Mouse (Mus musculus) bone marrow, adult 2 months (tissue): ENCODE data around the gene Prodh2. TPM values are rescaled to one million over a fixed set of nuclear protein-coding genes. Genes with fewer than 3 reads are reported as not detected.

ENCODE experiments used
- H3K27ac ChIP-seq: fragments of 200-500 bp; 2 replicates; pipeline ENCODE4 v1.5.1; 2012; ENCODE audit warnings: low read depth, mild to moderate bottlenecking, control low read depth, inconsistent platforms, low read length; ENCODE audit not compliant: control insufficient read depth, poor library complexity, insufficient read depth
- H3K4me1 ChIP-seq: fragments of 200-500 bp; 2 replicates; pipeline ENCODE4 v1.6.1; 2011; ENCODE audit warnings: low read length; ENCODE audit not compliant: control insufficient read depth, insufficient read depth
- H3K4me3 ChIP-seq: fragments of 200-500 bp; replicated peaks from 2 replicates; pipeline ENCODE3; 2011; ENCODE audit warnings: mild to moderate bottlenecking, low read depth, low read length, control low read depth; ENCODE audit not compliant: control insufficient read depth
- CTCF ChIP-seq: fragments of 200-500 bp; IDR thresholded peaks from 2 replicates; pipeline ENCODE4 v1.5.1; 2011; ENCODE audit warnings: low read length, control low read depth; ENCODE audit not compliant: control insufficient read depth, insufficient read depth
- POLR2A ChIP-seq: fragments of 200-500 bp; IDR thresholded peaks from 2 replicates; pipeline ENCODE4 v1.6.1; 2011; ENCODE audit warnings: low read depth, mild to moderate bottlenecking, control low read depth, low read length, borderline replicate concordance; ENCODE audit not compliant: control insufficient read depth
- WGBS: fragments of 180-500 bp; shearing (Covaris S2); methylation state at CpG from one replicate; pipeline ENCODE4 v1.1.7; 2018; 5-methylcytosine and 5-hydroxymethylcytosine counted together
- polyA plus RNA-seq: library from polyadenylated mRNA; stranded (reverse); fragments of >200 nt; gene quantifications from 2 replicates; pipeline ENCODE4 v1.2.4, GENCODE M21; 2011; ENCODE audit warnings: low replicate concordance; ENCODE audit not compliant: missing spikeins, insufficient read depth, insufficient read length

Prodh2 gene
- polyA plus RNA-seq, 1 experiment, result 3.1 TPM

DNA sequence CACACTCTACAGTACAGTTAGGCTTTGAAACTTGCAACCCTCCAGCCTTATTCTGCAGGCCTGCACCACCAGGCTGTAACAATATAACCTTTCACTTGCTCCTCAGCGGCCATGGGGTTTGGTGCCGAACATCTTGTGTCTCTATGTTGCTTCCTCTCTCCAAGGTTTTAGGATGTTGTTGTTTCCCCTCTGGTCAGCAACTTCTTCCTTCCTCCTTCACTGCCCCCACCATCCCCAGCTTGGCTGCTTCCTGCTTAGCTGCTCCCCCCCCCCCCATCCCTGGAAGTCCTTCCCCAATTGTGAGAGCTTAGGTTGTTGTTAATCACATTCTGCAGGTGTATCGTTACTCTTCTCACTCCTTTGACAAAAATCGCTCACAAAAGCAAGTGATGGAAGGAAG, 14.6 kb downstream of the Prodh2 start:
- TF ChIP-seq POLR2A (no peak), CTCF (no peak)
- no peak overlapping the region for H3K27ac ChIP-seq
- WGBS, result 19% methylated on average over 4 of the region's 4 CpGs
- H3K4me1 ChIP-seq, result no peaks in the 10 kb centered on the region; the same call in 1 of the 2 replicates
- H3K4me3 ChIP-seq, result no peak overlapping the region

GRCm38 (mm10) chr7:30515003-30515760, 21.8 kb downstream of the Prodh2 start:
- Histone ChIP-seq H3K4me3 (no peak overlapping the region), H3K4me1 (no peaks in the 10 kb centered on the region), H3K27ac (no peak overlapping the region)
- 64% methylated on average over 24 of the region's 24 CpGs for WGBS
- TF ChIP-seq CTCF, result no peak
- TF ChIP-seq POLR2A, result no peak

DNA sequence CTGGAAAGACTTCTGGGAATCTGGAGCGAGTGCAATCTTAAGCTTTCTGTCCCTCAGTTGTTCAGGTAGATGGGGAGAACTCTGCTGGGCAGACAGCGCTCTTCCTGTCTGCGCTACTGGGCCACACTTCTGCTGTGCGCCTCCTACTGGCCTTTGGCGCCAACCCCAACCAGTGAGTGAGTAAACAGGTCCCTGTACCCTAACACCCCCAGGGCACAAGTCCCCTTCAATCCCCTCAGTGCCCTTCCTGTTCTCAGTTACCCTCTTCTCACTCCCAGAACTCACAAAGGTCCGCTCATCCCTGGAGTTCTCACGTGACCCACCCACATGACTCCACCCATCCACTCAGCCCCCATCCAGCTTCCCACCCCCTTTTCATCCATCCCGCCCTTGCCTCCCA, 24.9 kb downstream of the Prodh2 start:
- no peak overlapping the region for H3K27ac ChIP-seq
- no peaks in the 10 kb centered on the region for H3K4me1 ChIP-seq
- no peak for TF ChIP-seq CTCF
- no peak for TF ChIP-seq POLR2A
- 45% methylated on average over 8 of the region's 8 CpGs for WGBS
- H3K4me3 ChIP-seq, result no peak overlapping the region

DNA sequence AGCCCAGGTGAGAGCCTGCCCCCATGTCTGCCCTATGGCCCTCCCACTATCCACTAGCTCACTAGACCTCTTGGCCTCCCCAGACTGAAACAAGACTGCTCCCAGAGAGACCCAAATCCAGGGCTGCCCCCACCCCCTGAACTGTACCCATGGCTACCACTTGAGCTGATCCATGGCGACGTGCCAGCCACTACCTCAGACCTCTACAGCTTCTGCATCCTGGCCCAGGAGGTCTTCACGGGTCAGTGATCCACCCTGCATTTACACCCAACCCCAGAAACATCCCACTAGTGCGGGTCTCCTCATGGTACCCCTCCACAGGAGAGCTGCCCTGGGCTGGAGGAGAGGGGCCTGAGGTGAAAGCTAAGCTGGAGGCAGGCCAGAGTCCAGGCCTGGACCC, 27.0 kb downstream of the Prodh2 start:
- H3K4me3 ChIP-seq, result no peak overlapping the region
- H3K27ac ChIP-seq, result no peak overlapping the region
- no peaks in the 10 kb centered on the region for H3K4me1 ChIP-seq
- TF ChIP-seq POLR2A (no peak), CTCF (no peak)
- WGBS, result 80% methylated on average over 4 of the region's 4 CpGs

- whole genome bisulfite sequencing, result 84% methylated on average over 5 of the region's 5 CpGs
- TF ChIP-seq POLR2A, result no peak
- no peak for TF ChIP-seq CTCF
- H3K4me3 ChIP-seq, result no peak overlapping the region
- no peaks in the 10 kb centered on the region for H3K4me1 ChIP-seq
- H3K27ac ChIP-seq, result no peak overlapping the region
Observed at GRCm38 (mm10) chr7:30520856-30521255, 27.4 kb downstream of the Prodh2 start.

GRCm38 (mm10) chr7:30522871-30523270, 29.4 kb downstream of the Prodh2 start:
- Histone ChIP-seq H3K27ac (no peak overlapping the region), H3K4me3 (no peak overlapping the region), H3K4me1 (no peaks in the 10 kb centered on the region)
- 90% methylated on average over 10 of the region's 10 CpGs for WGBS
- TF ChIP-seq CTCF, result no peak
- no peak for TF ChIP-seq POLR2A

DNA sequence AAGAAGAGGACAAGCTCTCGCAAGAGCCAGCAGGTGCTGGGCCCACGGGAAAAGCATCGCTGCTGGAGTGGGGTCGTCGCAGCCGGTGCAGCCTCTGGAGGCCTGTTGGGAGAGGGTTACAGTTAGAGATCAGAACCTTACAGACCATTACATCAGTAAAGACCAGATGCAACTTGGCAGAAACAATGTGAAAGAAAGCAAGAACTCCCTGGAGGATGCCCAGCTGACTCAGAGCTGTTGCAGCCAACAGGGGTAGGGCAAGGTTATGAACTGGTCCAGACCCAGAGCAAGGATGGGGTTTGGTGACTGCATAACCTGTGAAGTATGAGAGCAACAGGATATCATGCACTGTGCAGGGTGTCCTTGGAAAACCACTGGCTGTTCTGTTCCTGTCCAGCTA, 31.1 kb downstream of the Prodh2 start:
- TF ChIP-seq CTCF, result no peak
- Histone ChIP-seq H3K4me3 (no peak overlapping the region), H3K4me1 (no peaks in the 10 kb centered on the region), H3K27ac (no peak overlapping the region)
- WGBS, result 74% methylated on average over 6 of the region's 6 CpGs

- TF ChIP-seq CTCF, result no peak
- no peak for TF ChIP-seq POLR2A
Observed at GRCm38 (mm10) chr7:30525954-30526353, 32.5 kb downstream of the Prodh2 start.

DNA sequence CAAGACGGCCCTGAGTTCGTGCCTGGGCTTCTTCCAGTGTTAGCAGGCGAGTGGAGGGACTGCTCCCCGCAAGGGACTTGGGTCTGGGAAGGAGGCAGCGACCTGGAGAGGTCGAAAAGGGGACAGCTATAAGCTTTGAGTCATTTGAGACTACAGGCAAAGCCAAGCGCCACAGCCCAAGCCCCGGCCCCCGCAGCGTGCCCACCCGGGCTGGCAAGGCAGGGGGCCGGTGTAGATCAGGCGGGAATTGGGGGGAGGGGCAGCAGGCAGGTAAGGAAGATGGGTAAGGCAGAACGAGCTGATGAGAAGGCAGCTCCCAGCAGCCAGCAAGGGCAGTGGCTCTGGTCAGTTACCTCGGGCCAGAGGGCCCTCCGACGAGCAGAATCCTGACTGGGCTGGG, 33.0 kb downstream of the Prodh2 start:
- no peak for TF ChIP-seq CTCF
- TF ChIP-seq POLR2A, result no peak
- H3K4me3 ChIP-seq, result no peak overlapping the region
- H3K4me1 ChIP-seq, result no peaks in the 10 kb centered on the region
- no peak overlapping the region for H3K27ac ChIP-seq
- 89% methylated on average over 17 of the region's 17 CpGs for WGBS

More at GRCm38 (mm10) chr7:30525954-30526353, 32.5 kb downstream of the Prodh2 start:
- Histone ChIP-seq H3K4me1 (no peaks in the 10 kb centered on the region), H3K27ac (no peak overlapping the region), H3K4me3 (no peak overlapping the region)
- WGBS, result 90% methylated on average over 10 of the region's 10 CpGs
